Mouse (Mus musculus) lung, adult 2 months (tissue): ENCODE results near the gene Hist2h3b.

Source experiments
- CTCF ChIP-seq: fragments of 200-500 bp; IDR thresholded peaks from 2 replicates; pipeline ENCODE4 v1.5.1; 2011; ENCODE audit warnings: mild to moderate bottlenecking, low read length, control low read depth; ENCODE audit not compliant: insufficient read depth
- POLR2A ChIP-seq: fragments of 200-500 bp; IDR thresholded peaks from 2 replicates; pipeline ENCODE4 v1.6.1; 2011; ENCODE audit warnings: low read depth, mild to moderate bottlenecking, control low read depth, low read length, borderline replicate concordance; ENCODE audit errors: extremely low read depth

- TF ChIP-seq POLR2A, result peak; percentile 56
- no peak for TF ChIP-seq CTCF
Observed at GRCm38 (mm10) chr3:96219661-96220130, 48.8 kb upstream of the Hist2h3b start, which contains the start of the genes Bola1 and Hist2h2ab.
